Mouse (Mus musculus) stomach, embryonic 14.5 days (tissue): ENCODE data around the gene Ntng2. TPM values are rescaled to one million over a fixed set of nuclear protein-coding genes. Genes with fewer than 3 reads are reported as not detected.

Experiments
- ATAC-seq: fragments of 200-750 bp; cut with Nextera tagmentation; 2 replicates; pipeline ENCODE4 v1.8.0; 2017; ENCODE audit warnings: low read depth, moderate TSS enrichment; ENCODE audit not compliant: insufficient number of reproducible peaks, insufficient read depth, low FRiP score
- H3K27ac ChIP-seq: fragments of 300-500 bp; sonication (generic); 2 replicates; pipeline ENCODE4 v1.5.1; 2014; ENCODE audit warnings: mild to moderate bottlenecking, low read length, moderate library complexity, mixed read lengths
- H3K27me3 ChIP-seq: fragments of 300-500 bp; sonication (generic); 2 replicates; pipeline ENCODE4 v1.6.1; 2014; ENCODE audit warnings: low read length, control low read depth, mixed read lengths; ENCODE audit not compliant: control insufficient read depth, insufficient read depth
- H3K36me3 ChIP-seq: fragments of 300-500 bp; sonication (generic); 2 replicates; pipeline ENCODE4 v1.6.1; 2014; ENCODE audit warnings: mild to moderate bottlenecking, control low read depth, low read length, moderate library complexity, mixed read lengths; ENCODE audit not compliant: control insufficient read depth, insufficient read depth
- H3K4me1 ChIP-seq: fragments of 300-500 bp; sonication (generic); 2 replicates; pipeline ENCODE4 v1.6.1; 2014; ENCODE audit warnings: low read length, control low read depth, mixed read lengths; ENCODE audit not compliant: control insufficient read depth, insufficient read depth
- H3K4me2 ChIP-seq: fragments of 300-500 bp; sonication (generic); replicated peaks from 2 replicates; pipeline ENCODE4 v1.6.1; 2014; ENCODE audit warnings: low read depth, low read length, control low read depth
- H3K4me3 ChIP-seq: fragments of 300-500 bp; sonication (generic); 2 replicates; pipeline ENCODE4 v1.5.1; 2014; ENCODE audit warnings: low read depth, low read length, control low read depth
- H3K9ac ChIP-seq: fragments of 300-500 bp; sonication (generic); replicated peaks from 2 replicates; pipeline ENCODE4 v1.6.1; 2014; ENCODE audit warnings: low read depth, mild to moderate bottlenecking, control low read depth, low read length, moderate library complexity, mixed read lengths
- H3K9me3 ChIP-seq: fragments of 300-500 bp; sonication (generic); 2 replicates; pipeline ENCODE4 v1.6.1; 2016; ENCODE audit warnings: low read depth, low read length, control low read depth; ENCODE audit not compliant: control insufficient read depth
- WGBS: fragments of 180-500 bp; shearing (Covaris S2); extraction: QIAGEN DNeasy Blood & Tissue Kit; methylation state at CpG from one replicate; pipeline ENCODE4 v1.1.7; 2014; 5-methylcytosine and 5-hydroxymethylcytosine counted together
- polyA plus RNA-seq: library from polyadenylated mRNA; unstranded; fragments of >200 nt; fragmentation: Nextera tagmentation; extraction: Ambion mirVana; gene quantifications from 2 replicates; pipeline ENCODE4 v1.2.1, GENCODE M21; 2014

The Ntng2 gene
- polyA plus RNA-seq, 1 experiment from 2014 or later: 0.49 TPM

GRCm38 (mm10) chr2:29206156-29206555 is 46.6 kb downstream of the Ntng2 start:
- no peak overlapping the region for H3K4me2 ChIP-seq
- no peaks in the 10 kb centered on the region for H3K36me3 ChIP-seq
- ATAC-seq: no peak
- H3K4me3 ChIP-seq: no peak overlapping the region
- H3K27ac ChIP-seq: no peak overlapping the region
- no peak overlapping the region for H3K9ac ChIP-seq
- H3K27me3 ChIP-seq: no peaks in the 10 kb centered on the region
- WGBS: 33% methylated on average over 8 of the region's 8 CpGs
- no peaks in the 10 kb centered on the region for H3K4me1 ChIP-seq
- H3K9me3 ChIP-seq: no peaks in the 10 kb centered on the region

- Histone ChIP-seq H3K4me2 (no peak overlapping the region), H3K9ac (no peak overlapping the region), H3K27ac (no peak overlapping the region), H3K4me3 (no peak overlapping the region), H3K9me3 (no peaks in the 10 kb centered on the region), H3K27me3 (peaks cover 3% of the 10 kb centered on the region; the same call in 1 of the 2 replicates), H3K36me3 (no peaks in the 10 kb centered on the region), H3K4me1 (no peaks in the 10 kb centered on the region)
- 65% methylated on average over 11 of the region's 11 CpGs for WGBS
- no peak for ATAC-seq
Observed at GRCm38 (mm10) chr2:29201223-29201955, 51.4 kb downstream of the Ntng2 start.

GRCm38 (mm10) chr2:29199909-29200308 is 52.9 kb downstream of the Ntng2 start:
- Histone ChIP-seq H3K4me1 (no peaks in the 10 kb centered on the region), H3K9me3 (no peaks in the 10 kb centered on the region), H3K36me3 (no peaks in the 10 kb centered on the region), H3K4me2 (no peak overlapping the region), H3K27me3 (peaks cover 10% of the 10 kb centered on the region; the same call in 1 of the 2 replicates), H3K9ac (no peak overlapping the region), H3K4me3 (no peak overlapping the region), H3K27ac (no peak overlapping the region)
- ATAC-seq: no peak
- 5% methylated on average over 3 of the region's 3 CpGs for WGBS

GRCm38 (mm10) chr2:29198446-29198845 is 54.4 kb downstream of the Ntng2 start:
- H3K27me3 ChIP-seq: peaks cover 10% of the 10 kb centered on the region; the same call in 1 of the 2 replicates
- ATAC-seq: no peak
- no peak overlapping the region for H3K4me2 ChIP-seq
- WGBS: 78% methylated on average over 5 of the region's 5 CpGs
- no peaks in the 10 kb centered on the region for H3K9me3 ChIP-seq
- H3K9ac ChIP-seq: no peak overlapping the region
- H3K36me3 ChIP-seq: no peaks in the 10 kb centered on the region
- H3K4me3 ChIP-seq: no peak overlapping the region
- H3K4me1 ChIP-seq: no peaks in the 10 kb centered on the region
- H3K27ac ChIP-seq: no peak overlapping the region

- Histone ChIP-seq H3K36me3 (no peaks in the 10 kb centered on the region), H3K27ac (no peak overlapping the region), H3K4me1 (no peaks in the 10 kb centered on the region), H3K4me2 (no peak overlapping the region), H3K9ac (no peak overlapping the region), H3K27me3 (peaks cover 10% of the 10 kb centered on the region; the same call in 1 of the 2 replicates), H3K4me3 (no peak overlapping the region), H3K9me3 (no peaks in the 10 kb centered on the region)
- ATAC-seq: no peak
- 68% methylated on average over 12 of the region's 12 CpGs for WGBS
Observed at GRCm38 (mm10) chr2:29196844-29197243, 56.0 kb downstream of the Ntng2 start.

- H3K9ac ChIP-seq: peak overlapping the region; percentile 33; the same call in 1 of the 2 replicates
- no peak overlapping the region for H3K27ac ChIP-seq
- 2% methylated on average over 60 of the region's 61 CpGs for WGBS
- H3K9me3 ChIP-seq: no peaks in the 10 kb centered on the region
- peak overlapping the region; percentile 43 for H3K4me3 ChIP-seq
- H3K36me3 ChIP-seq: no peaks in the 10 kb centered on the region
- peak; percentile 68; the same call in 1 of the 2 replicates for ATAC-seq
- peak overlapping the region; percentile 99 for H3K4me2 ChIP-seq
- peaks cover 10% of the 10 kb centered on the region; the same call in 1 of the 2 replicates for H3K27me3 ChIP-seq
- no peaks in the 10 kb centered on the region for H3K4me1 ChIP-seq
Observed at GRCm38 (mm10) chr2:29194547-29195463, 58.0 kb downstream of the Ntng2 start.

- H3K27ac ChIP-seq: no peak overlapping the region
- H3K9me3 ChIP-seq: no peaks in the 10 kb centered on the region
- no peak overlapping the region for H3K9ac ChIP-seq
- peaks cover 10% of the 10 kb centered on the region; the same call in 1 of the 2 replicates for H3K27me3 ChIP-seq
- H3K4me1 ChIP-seq: no peaks in the 10 kb centered on the region
- no peak for ATAC-seq
- peak overlapping the region; percentile 99 for H3K4me2 ChIP-seq
- H3K36me3 ChIP-seq: no peaks in the 10 kb centered on the region
- 26% methylated on average over 16 of the region's 16 CpGs for WGBS
- peak overlapping the region; percentile 43 for H3K4me3 ChIP-seq
Observed at GRCm38 (mm10) chr2:29193819-29194546, 58.8 kb downstream of the Ntng2 start.
